Comparison of ENCODE assay signal across 8 mouse cellular contexts in the genomic region with DNA sequence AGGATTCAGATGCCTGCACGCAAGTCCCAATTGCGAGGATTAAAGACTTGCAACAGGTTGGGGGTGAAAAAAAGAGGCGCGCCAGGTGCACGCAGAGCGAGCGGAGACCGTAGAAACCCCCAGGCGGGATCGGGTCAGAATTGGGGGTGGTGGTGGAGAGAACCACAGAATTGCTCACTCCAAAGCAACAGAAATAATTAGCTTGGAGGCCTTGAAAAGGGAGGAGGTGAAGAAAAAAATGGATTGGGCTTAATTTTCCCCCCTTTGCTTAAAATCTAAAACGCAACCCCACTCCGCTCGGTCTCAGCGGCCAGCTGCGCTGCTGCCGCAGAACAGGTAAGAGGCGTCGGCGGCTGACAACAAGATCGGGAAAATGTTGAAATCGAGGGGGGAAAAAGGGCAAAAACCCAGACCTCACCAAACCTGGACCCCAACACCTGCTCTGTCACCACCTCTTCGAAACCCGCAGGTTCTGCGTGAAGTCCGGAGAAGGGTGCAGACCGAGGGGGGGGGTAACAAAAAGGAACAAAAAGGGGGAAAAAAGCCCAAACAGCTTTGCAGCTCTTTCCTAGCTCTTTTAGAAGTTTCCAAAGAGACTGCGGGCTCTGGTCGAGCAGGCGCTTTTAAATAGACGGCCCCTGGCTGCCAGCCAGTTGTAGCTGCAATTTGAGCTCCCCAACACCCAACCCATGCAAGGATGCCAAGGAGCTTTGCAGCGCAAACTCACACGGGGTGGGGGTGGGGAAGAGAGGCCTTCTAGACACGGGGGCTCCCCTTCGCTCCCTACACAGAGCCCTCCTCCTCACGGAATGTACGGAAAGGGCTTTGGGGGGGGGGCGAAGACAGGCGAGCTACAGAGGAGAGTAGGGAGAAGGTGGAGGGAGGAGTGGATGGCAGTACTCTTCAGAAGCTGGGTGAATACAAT. TPM values are rescaled to one million over a fixed set of nuclear protein-coding genes. Genes with fewer than 3 reads are reported as not detected.
DNase-seq lines count a peak whose midpoint lies in the region; ATAC-seq and TF ChIP-seq lines count a peak whose summit lies in the region.

A gene (minus strand): TSS at position 598 of the 925 bp plus-strand sequence.

- peak within 1 kb of the TSS; percentile 57 for H3K4me3 ChIP-seq in hindbrain, embryonic 13.5 days
- H3K4me3 ChIP-seq in small intestine, adult 2 months (ENCODE audit: low read depth, low read length), result peak within 1 kb of the TSS; percentile 51

- WGBS in hindbrain, embryonic 13.5 days, result under 1% methylated on average over 38 of the region's 38 CpGs
- 3% methylated on average over 37 of the region's 38 CpGs for WGBS in small intestine, adult 2 months

- peaks cover 60% of the 10 kb centered on the region for H3K4me1 ChIP-seq in hindbrain, embryonic 13.5 days (replicated peaks)
- peaks cover 14% of the 10 kb centered on the region for H3K4me1 ChIP-seq in small intestine, adult 2 months (ENCODE audit: control insufficient read depth, insufficient read depth, insufficient read length, low read length)

- peak within 1 kb of the TSS; percentile 78 for H3K9ac ChIP-seq in hindbrain, embryonic 13.5 days

- H3K27ac ChIP-seq in hindbrain, embryonic 13.5 days, result peak within 1 kb of the TSS; percentile 83
- peak within 1 kb of the TSS; percentile 26; the same call in 1 of the 2 replicates for H3K27ac ChIP-seq in small intestine, adult 2 months (ENCODE audit: insufficient read depth, low read depth, low read length)

- no peaks in the 10 kb centered on the region for H3K36me3 ChIP-seq in hindbrain, embryonic 13.5 days
- no peaks in the 10 kb centered on the region for H3K36me3 ChIP-seq in small intestine, adult 2 months (ENCODE audit: control insufficient read depth, insufficient read depth, low read length)

- TF ChIP-seq CTCF in small intestine, adult 2 months (IDR thresholded peaks at IDR 0.05; ENCODE audit: extremely low read depth, insufficient read length, insufficient replicate concordance, low read depth, low read length), result no peak

- peak within 1 kb of the TSS; percentile 95 for H3K4me2 ChIP-seq in hindbrain, embryonic 13.5 days

- H3K27me3 ChIP-seq in hindbrain, embryonic 13.5 days, result peaks cover 50% of the 10 kb centered on the region
- peaks cover 26% of the 10 kb centered on the region for H3K27me3 ChIP-seq in small intestine, adult 2 months (ENCODE audit: control insufficient read depth, insufficient read depth, low read length)

- DNase-seq in MN1 (ENCODE audit: low spot score), result peak; percentile 75
- DNase-seq in cerebellum, adult 8-10 months, result peak; percentile 72
- peak; percentile 57 to 59 for DNase-seq in frontal cortex, postnatal 36 days (ENCODE audit: low spot score in 2 of 2)
- peak; percentile 56 to 61 for DNase-seq in layer of hippocampus, postnatal 36 days
- DNase-seq in lung, postnatal 25 days (ENCODE audit: low spot score), result peak; percentile 54
- no peak for DNase-seq in B cell, adult 2 months

- no peaks in the 10 kb centered on the region for H3K9me3 ChIP-seq in hindbrain, embryonic 13.5 days

- ATAC-seq in hindbrain, embryonic 13.5 days (ENCODE audit: low FRiP score), result peak; percentile 26

- TF ChIP-seq POLR2A in small intestine, adult 2 months (IDR thresholded peaks at IDR 0.05; ENCODE audit: low read depth, low read length), result no peak

RNA-seq across cellular contexts. Expression of the gene that starts here (rescaled TPM):
- polyA plus RNA-seq in hindbrain, embryonic 13.5 days (2015; fragmentation: Nextera tagmentation; extraction: Ambion mirVana), result 60.5 and 68.4 TPM in 2 replicates
- total RNA-seq in layer of hippocampus, postnatal 36 days (2021), result 10 to 100 TPM; 70.5 to 75.7 TPM
- polyA plus RNA-seq in small intestine, adult 2 months (2012; rRNA removed), result 5.5 and 8.6 TPM in 2 replicates

Comparison
In these comparisons a context has a peak if more than half of its experiments do, and no peak if none do; other contexts are left out.
1. DNase-seq: peak in MN1 (single experiment), cerebellum, adult 8-10 months (single experiment), frontal cortex, postnatal 36 days (2 of 2), layer of hippocampus, postnatal 36 days (2 of 2) and lung, postnatal 25 days (single experiment); none in B cell, adult 2 months (0 of 2).